Mouse (Mus musculus): ENCODE data around the gene Serpina16.
"Not testable (repeated sequence)": the region's sequence is repeated elsewhere in the genome, so short reads cannot be mapped to it uniquely, and the experiment has no call there.

Gene Serpina16

GRCm38 (mm10) chr12:103676039-103676438, at the start of gene Serpina16:
Gene Serpina16, minus strand, starts transcription at chr12:103676139.
- DNase-seq (ENCODE audit: low spot score in 2 of 2), result no peak

- DNase-seq (ENCODE audit: low spot score in 2 of 2), result no peak
These were observed 35.6 kb upstream of the Serpina16 start for GRCm38 (mm10) chr12:103711537-103711936.

- DNase-seq (ENCODE audit: low spot score in 2 of 2), result no peak
These were observed 34.5 kb upstream of the Serpina16 start for GRCm38 (mm10) chr12:103710405-103710804.

GRCm38 (mm10) chr12:103706113-103706512, 30.2 kb upstream of the Serpina16 start:
- no peak for DNase-seq (ENCODE audit: low spot score in 2 of 2)

- no peak for DNase-seq (ENCODE audit: low spot score in 2 of 2)
These were observed 29.6 kb upstream of the Serpina16 start for GRCm38 (mm10) chr12:103705547-103705946.

- no peak for DNase-seq (ENCODE audit: low spot score in 2 of 2)
These were observed 24.3 kb upstream of the Serpina16 start for GRCm38 (mm10) chr12:103700144-103700750.

- no peak for DNase-seq (ENCODE audit: low spot score in 2 of 2)
These were observed 19.5 kb upstream of the Serpina16 start, which contains the start of gene Serpina1f for GRCm38 (mm10) chr12:103695429-103695828. Gene Serpina1f, minus strand, starts transcription at chr12:103695529.

- no peak for DNase-seq (ENCODE audit: low spot score in 2 of 2)
These were observed 12.4 kb upstream of the Serpina16 start for GRCm38 (mm10) chr12:103688221-103688814.

GRCm38 (mm10) chr12:103687021-103687420, 11.1 kb upstream of the Serpina16 start:
- no peak for DNase-seq (ENCODE audit: low spot score in 2 of 2)

GRCm38 (mm10) chr12:103686050-103686449, 10.1 kb upstream of the Serpina16 start:
- peak; percentile 53 to 54 for DNase-seq (ENCODE audit: low spot score in 2 of 2)

GRCm38 (mm10) chr12:103685386-103685785, 9.4 kb upstream of the Serpina16 start:
- no peak for DNase-seq (ENCODE audit: low spot score in 2 of 2)

GRCm38 (mm10) chr12:103683775-103684174, 7.8 kb upstream of the Serpina16 start:
- no peak for DNase-seq (ENCODE audit: low spot score in 2 of 2)

- no peak for DNase-seq (ENCODE audit: low spot score in 2 of 2)
These were observed 5.8 kb upstream of the Serpina16 start for GRCm38 (mm10) chr12:103681739-103682138.

GRCm38 (mm10) chr12:103681169-103681568, 5.2 kb upstream of the Serpina16 start:
- no peak for DNase-seq (ENCODE audit: low spot score in 2 of 2)

- not testable (repeated sequence) for DNase-seq (ENCODE audit: low spot score in 2 of 2)
These were observed 3.9 kb upstream of the Serpina16 start for GRCm38 (mm10) chr12:103679853-103680252.

- DNase-seq (ENCODE audit: low spot score in 2 of 2), result no peak
These were observed 2.8 kb downstream of the Serpina16 start for GRCm38 (mm10) chr12:103673179-103673578.

- DNase-seq (ENCODE audit: low spot score in 2 of 2), result no peak
These were observed 4.5 kb downstream of the Serpina16 start for GRCm38 (mm10) chr12:103671483-103671882.

GRCm38 (mm10) chr12:103670964-103671363, 5.0 kb downstream of the Serpina16 start:
- no peak for DNase-seq (ENCODE audit: low spot score in 2 of 2)

GRCm38 (mm10) chr12:103670344-103670743, 5.6 kb downstream of the Serpina16 start:
- peak; percentile 6 to 16 for DNase-seq (ENCODE audit: low spot score in 2 of 2)

- DNase-seq (ENCODE audit: low spot score in 2 of 2), result no peak
These were observed 10.7 kb downstream of the Serpina16 start for GRCm38 (mm10) chr12:103665286-103665685.

- not testable (repeated sequence) for DNase-seq (ENCODE audit: low spot score in 2 of 2)
These were observed 13.9 kb downstream of the Serpina16 start for GRCm38 (mm10) chr12:103662053-103662452.

- no peak for DNase-seq (ENCODE audit: low spot score in 2 of 2)
These were observed 15.9 kb downstream of the Serpina16 start for GRCm38 (mm10) chr12:103660076-103660475.

- no peak for DNase-seq (ENCODE audit: low spot score in 2 of 2)
These were observed 16.8 kb downstream of the Serpina16 start for GRCm38 (mm10) chr12:103659171-103659570.

Data from frontal cortex, postnatal 36 days (tissue).